Mouse (Mus musculus): Measurements from ENCODE around the gene Ppp1r8. TPM values are rescaled to one million over a fixed set of nuclear protein-coding genes. Genes with fewer than 3 reads are reported as not detected.

Ppp1r8 gene
- total RNA-seq, 1 experiment, result 105 TPM

DNA sequence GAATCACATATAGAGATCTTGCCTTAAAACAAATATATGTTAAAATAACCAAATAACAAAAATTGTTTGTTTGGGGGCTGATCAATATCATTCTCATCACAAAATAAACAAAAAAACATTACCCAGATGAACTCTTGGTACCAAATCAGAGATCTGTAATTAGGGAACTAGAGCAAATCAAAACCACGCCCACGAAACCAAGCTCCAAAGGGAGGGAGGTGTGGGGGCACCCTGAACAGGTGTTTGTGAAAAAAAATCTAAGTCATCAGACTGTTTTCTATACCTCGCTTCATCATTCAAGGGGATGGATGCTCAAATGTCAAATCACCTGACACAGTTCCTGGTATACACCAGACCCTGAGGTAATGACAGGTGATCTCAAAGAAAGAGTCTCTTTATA lies 1.5 kb downstream of the Ppp1r8 start:
- no peak overlapping the region for H3K27ac ChIP-seq (ENCODE audit: insufficient read depth, low read depth, low read length, poor library complexity, severe bottlenecking)
- H3K9ac ChIP-seq (ENCODE audit: insufficient read depth, low read depth, low read length, poor library complexity, severe bottlenecking), result peak overlapping the region; percentile 98; the same call in 1 of the 2 replicates
- peaks cover 0 to 2% of the 10 kb centered on the region in 2 experiments; a peak in 1 of 4 replicates for H3K4me1 ChIP-seq (ENCODE audit: control insufficient read depth in 2 of 2, insufficient read depth in 2 of 2, low read length in 2 of 2, poor library complexity in 1 of 2)
- H3K4me3 ChIP-seq (ENCODE audit: insufficient read depth in 1 of 2, low read depth in 1 of 2, low read length in 2 of 2, poor library complexity in 1 of 2, severe bottlenecking in 1 of 2), result peak overlapping the region; percentile 71 to 96; a peak in 3 of 4 replicates
- peaks cover 22% of the 10 kb centered on the region for H3K36me3 ChIP-seq (ENCODE audit: control insufficient read depth, insufficient read depth, low read length, poor library complexity, severe bottlenecking)
- in situ Hi-C loops (cut with MboI; ENCODE audit: low sequenced_read_pairs in 2 of 2, unreplicated experiment in 2 of 2), result no loop called here
- TF ChIP-seq ZC3H11A (IDR thresholded peaks at IDR 0.05; ENCODE audit: borderline replicate concordance, low read depth, low read length), result no peak
- TF ChIP-seq CHD2 (IDR thresholded peaks at IDR 0.05; ENCODE audit: low read depth, low read length), result no peak
- TF ChIP-seq ZNF384 (IDR thresholded peaks at IDR 0.05; ENCODE audit: low read depth, low read length), result no peak
- no peak for TF ChIP-seq MAFK (IDR thresholded peaks at IDR 0.05; ENCODE audit: insufficient read depth, low read depth, low read length)
- TF ChIP-seq HCFC1 (IDR thresholded peaks at IDR 0.05; ENCODE audit: borderline replicate concordance, insufficient read depth, low read length), result no peak
- no peak for DNase-seq (ENCODE audit: low read depth, low spot score)
- H3K9me3 ChIP-seq (ENCODE audit: control insufficient read depth, insufficient read depth, low read depth, low read length), result no peaks in the 10 kb centered on the region

DNA sequence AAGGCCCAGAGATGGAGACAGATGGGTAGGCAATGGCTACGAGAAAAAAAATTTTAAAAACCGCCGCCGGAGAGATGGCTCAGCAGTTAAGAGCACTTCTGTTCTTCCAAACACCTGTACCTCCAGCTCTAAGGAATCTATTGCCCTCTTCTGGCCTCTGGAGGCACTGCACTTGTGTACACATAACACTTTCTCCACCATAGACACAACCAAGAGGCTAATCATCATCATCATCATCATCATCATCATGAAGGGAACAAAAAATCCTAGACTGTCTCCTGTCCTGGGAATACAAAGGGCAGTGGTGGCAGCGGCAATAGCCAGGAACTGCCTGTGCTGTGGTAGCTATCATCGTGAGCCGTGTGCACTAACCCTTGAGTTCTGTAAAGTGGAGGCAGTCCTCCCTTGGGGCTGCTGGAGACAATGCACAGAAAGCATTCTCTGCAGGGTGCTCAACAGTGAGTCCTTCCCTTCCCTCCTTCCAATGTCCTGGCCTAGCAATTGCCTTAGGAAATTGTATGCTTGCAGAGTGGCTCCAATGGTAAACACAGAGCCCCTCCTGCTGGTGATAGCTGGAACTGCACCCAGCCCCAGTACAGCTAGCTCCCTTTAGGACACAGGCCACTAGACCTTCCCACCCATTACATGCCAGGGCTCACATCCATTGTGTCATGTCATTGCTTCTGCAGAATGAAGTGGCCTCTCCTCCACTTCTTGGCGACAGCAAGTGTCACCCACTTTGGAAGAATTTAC lies 19.2 kb downstream of the Ppp1r8 start:
- no peak for TF ChIP-seq MAFK (IDR thresholded peaks at IDR 0.05; ENCODE audit: insufficient read depth, low read depth, low read length)
- peak; percentile 67; the same call in 1 of the 2 replicates for TF ChIP-seq ZC3H11A (IDR thresholded peaks at IDR 0.05; ENCODE audit: borderline replicate concordance, low read depth, low read length)
- in situ Hi-C loops (cut with MboI; ENCODE audit: low sequenced_read_pairs in 2 of 2, unreplicated experiment in 2 of 2), result no loop called here
- peaks cover 23% of the 10 kb centered on the region for H3K36me3 ChIP-seq (ENCODE audit: control insufficient read depth, insufficient read depth, low read length, poor library complexity, severe bottlenecking)
- no peak overlapping the region for H3K9ac ChIP-seq (ENCODE audit: insufficient read depth, low read depth, low read length, poor library complexity, severe bottlenecking)
- H3K27ac ChIP-seq (ENCODE audit: insufficient read depth, low read depth, low read length, poor library complexity, severe bottlenecking), result no peak overlapping the region
- peak overlapping the region in 1 of 2 experiments; percentile 7; a peak in 1 of 4 replicates for H3K4me3 ChIP-seq (ENCODE audit: insufficient read depth in 1 of 2, low read depth in 1 of 2, low read length in 2 of 2, poor library complexity in 1 of 2, severe bottlenecking in 1 of 2)
- no peaks in the 10 kb centered on the region for H3K9me3 ChIP-seq (ENCODE audit: control insufficient read depth, insufficient read depth, low read depth, low read length)
- peak; percentile 88 for DNase-seq (ENCODE audit: low read depth, low spot score)
- peaks cover 0 to 2% of the 10 kb centered on the region in 2 experiments; a peak in 1 of 4 replicates for H3K4me1 ChIP-seq (ENCODE audit: control insufficient read depth in 2 of 2, insufficient read depth in 2 of 2, low read length in 2 of 2, poor library complexity in 1 of 2)

DNA sequence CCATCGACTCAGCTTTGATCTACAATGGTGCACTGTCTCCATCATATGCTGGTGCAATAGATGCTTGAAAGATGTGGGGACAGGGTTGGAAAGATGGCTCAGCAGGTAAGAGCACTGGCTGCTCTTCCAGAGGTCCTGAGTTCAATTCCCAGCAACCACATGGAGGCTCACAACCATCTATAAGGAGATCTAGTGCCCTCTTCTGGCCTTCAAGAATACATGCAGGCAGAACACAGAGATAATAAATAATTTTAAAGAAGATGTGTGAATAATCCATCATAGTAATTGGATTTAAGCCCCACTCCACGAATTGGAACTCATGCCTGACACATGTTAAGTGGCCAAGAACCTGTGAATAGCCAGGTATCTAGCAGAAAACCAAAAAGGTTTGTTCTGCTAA lies 24.5 kb downstream of the Ppp1r8 start:
- H3K9ac ChIP-seq (ENCODE audit: insufficient read depth, low read depth, low read length, poor library complexity, severe bottlenecking), result no peak overlapping the region
- in situ Hi-C loops (cut with MboI; ENCODE audit: low sequenced_read_pairs in 2 of 2, unreplicated experiment in 2 of 2), result no loop called here

DNA sequence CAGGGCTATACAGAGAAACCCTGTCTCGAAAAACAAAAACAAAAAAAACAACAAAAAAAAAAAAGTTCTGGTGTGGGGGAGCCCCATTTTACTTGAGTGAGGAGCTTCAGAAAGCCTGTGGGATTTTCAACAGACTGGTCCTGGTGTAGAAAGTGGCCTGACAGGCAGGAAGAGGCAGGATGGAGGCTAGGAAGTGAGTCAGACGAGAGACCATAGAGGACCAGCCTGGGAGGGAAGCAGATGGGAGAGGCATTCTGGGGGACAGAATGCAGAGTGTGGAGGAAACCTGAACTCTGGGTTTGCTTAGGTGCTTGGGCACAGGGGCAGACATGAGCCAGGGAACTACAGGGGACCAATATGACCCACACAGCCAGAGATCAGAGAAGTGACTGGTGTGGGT lies 26.1 kb downstream of the Ppp1r8 start:
- no peak for TF ChIP-seq ZNF384 (IDR thresholded peaks at IDR 0.05; ENCODE audit: low read depth, low read length)
- TF ChIP-seq HCFC1 (IDR thresholded peaks at IDR 0.05; ENCODE audit: borderline replicate concordance, insufficient read depth, low read length), result no peak
- TF ChIP-seq ZC3H11A (IDR thresholded peaks at IDR 0.05; ENCODE audit: borderline replicate concordance, low read depth, low read length), result no peak
- TF ChIP-seq MAFK (IDR thresholded peaks at IDR 0.05; ENCODE audit: insufficient read depth, low read depth, low read length), result no peak
- no peak for TF ChIP-seq CHD2 (IDR thresholded peaks at IDR 0.05; ENCODE audit: low read depth, low read length)
- no peak overlapping the region for H3K27ac ChIP-seq (ENCODE audit: insufficient read depth, low read depth, low read length, poor library complexity, severe bottlenecking)
- no peak for DNase-seq (ENCODE audit: low read depth, low spot score)
- H3K4me3 ChIP-seq (ENCODE audit: insufficient read depth in 1 of 2, low read depth in 1 of 2, low read length in 2 of 2, poor library complexity in 1 of 2, severe bottlenecking in 1 of 2), result no peak overlapping the region
- no peak overlapping the region for H3K9ac ChIP-seq (ENCODE audit: insufficient read depth, low read depth, low read length, poor library complexity, severe bottlenecking)
- no peaks in the 10 kb centered on the region for H3K9me3 ChIP-seq (ENCODE audit: control insufficient read depth, insufficient read depth, low read depth, low read length)
- H3K4me1 ChIP-seq (ENCODE audit: control insufficient read depth in 2 of 2, insufficient read depth in 2 of 2, low read length in 2 of 2, poor library complexity in 1 of 2), result no peaks in the 10 kb centered on the region
- in situ Hi-C loops (cut with MboI; ENCODE audit: low sequenced_read_pairs in 2 of 2, unreplicated experiment in 2 of 2), result no loop called here
- no peaks in the 10 kb centered on the region for H3K36me3 ChIP-seq (ENCODE audit: control insufficient read depth, insufficient read depth, low read length, poor library complexity, severe bottlenecking)

More for the DNA sequence above, 24.5 kb downstream of the Ppp1r8 start:
- H3K4me3 ChIP-seq (ENCODE audit: insufficient read depth in 1 of 2, low read depth in 1 of 2, low read length in 2 of 2, poor library complexity in 1 of 2, severe bottlenecking in 1 of 2), result no peak overlapping the region
- no peak for TF ChIP-seq HCFC1 (IDR thresholded peaks at IDR 0.05; ENCODE audit: borderline replicate concordance, insufficient read depth, low read length)
- no peak for TF ChIP-seq ZC3H11A (IDR thresholded peaks at IDR 0.05; ENCODE audit: borderline replicate concordance, low read depth, low read length)
- no peak for TF ChIP-seq CHD2 (IDR thresholded peaks at IDR 0.05; ENCODE audit: low read depth, low read length)
- TF ChIP-seq ZNF384 (IDR thresholded peaks at IDR 0.05; ENCODE audit: low read depth, low read length), result no peak
- TF ChIP-seq MAFK (IDR thresholded peaks at IDR 0.05; ENCODE audit: insufficient read depth, low read depth, low read length), result no peak
- H3K27ac ChIP-seq (ENCODE audit: insufficient read depth, low read depth, low read length, poor library complexity, severe bottlenecking), result no peak overlapping the region
- DNase-seq (ENCODE audit: low read depth, low spot score), result no peak
- no peaks in the 10 kb centered on the region for H3K4me1 ChIP-seq (ENCODE audit: control insufficient read depth in 2 of 2, insufficient read depth in 2 of 2, low read length in 2 of 2, poor library complexity in 1 of 2)
- H3K9me3 ChIP-seq (ENCODE audit: control insufficient read depth, insufficient read depth, low read depth, low read length), result no peaks in the 10 kb centered on the region
- H3K36me3 ChIP-seq (ENCODE audit: control insufficient read depth, insufficient read depth, low read length, poor library complexity, severe bottlenecking), result no peaks in the 10 kb centered on the region
